8 mouse cellular contexts compared by ENCODE assay signal in the genomic region with DNA sequence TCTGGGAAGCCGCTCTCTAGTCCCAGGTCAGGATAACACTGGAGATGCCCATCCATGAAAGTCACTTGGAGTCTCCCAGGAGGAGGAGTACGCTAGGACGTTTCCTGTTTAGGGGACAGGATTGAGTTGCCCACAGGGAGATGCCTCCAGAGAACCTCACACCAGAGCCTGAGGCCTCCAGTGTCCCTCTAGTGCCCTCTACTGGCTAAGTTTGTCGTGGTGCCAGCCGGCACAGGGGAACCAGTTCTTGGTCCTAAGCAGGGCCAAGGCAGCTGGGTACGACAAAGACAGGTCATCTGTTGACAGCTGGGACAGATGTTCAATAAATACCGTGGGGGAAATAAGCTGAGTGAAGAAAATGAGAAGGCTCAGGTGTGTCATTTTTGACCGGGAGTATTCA.
DNase-seq lines count a peak whose midpoint lies in the region; ATAC-seq and TF ChIP-seq lines count a peak whose summit lies in the region.

No protein-coding gene starts in this region.

- peak; percentile 94 for TF ChIP-seq CTCF in kidney, postnatal 0 days (IDR thresholded peaks at IDR 0.05; ENCODE audit: low read depth)
- peak; percentile 94 for TF ChIP-seq CTCF in liver, adult 2 months (IDR thresholded peaks at IDR 0.05; ENCODE audit: low read depth, low read length)

- no peak overlapping the region for H3K4me2 ChIP-seq in embryonic facial prominence, embryonic 12.5 days (replicated peaks)
- no peak overlapping the region for H3K4me2 ChIP-seq in heart, embryonic 12.5 days
- no peak overlapping the region for H3K4me2 ChIP-seq in kidney, postnatal 0 days (ENCODE audit: low read length)

- no peak overlapping the region for H3K9ac ChIP-seq in embryonic facial prominence, embryonic 12.5 days
- no peak overlapping the region for H3K9ac ChIP-seq in heart, embryonic 12.5 days
- no peak overlapping the region for H3K9ac ChIP-seq in kidney, postnatal 0 days (ENCODE audit: low read depth, low read length)
- no peak overlapping the region for H3K9ac ChIP-seq in liver, adult 2 months (ENCODE audit: low read depth, low read length)

- no peak for TF ChIP-seq POLR2A in liver, adult 2 months (IDR thresholded peaks at IDR 0.05; ENCODE audit: extremely low read depth, insufficient read depth, low read length)

- no peaks in the 10 kb centered on the region for H3K4me1 ChIP-seq in embryonic facial prominence, embryonic 12.5 days
- H3K4me1 ChIP-seq in heart, embryonic 12.5 days (replicated peaks) = peaks cover 28% of the 10 kb centered on the region
- H3K4me1 ChIP-seq in kidney, postnatal 0 days (replicated peaks; ENCODE audit: insufficient read depth, low read length) = no peaks in the 10 kb centered on the region
- no peaks in the 10 kb centered on the region for H3K4me1 ChIP-seq in liver, adult 2 months (ENCODE audit: control insufficient read depth, insufficient read depth, low read length)

- peak; percentile 39 to 69 for DNase-seq in adrenal gland, postnatal 4 days (ENCODE audit: low spot score in 2 of 2)
- DNase-seq in kidney, postnatal 0 days (ENCODE audit: low spot score) = peak; percentile 84
- peak; percentile 39 for DNase-seq in liver, adult 2 months (ENCODE audit: extremely low read depth, low read depth, low spot score)
- peak; percentile 42 for DNase-seq in ovary, postnatal 10 days (ENCODE audit: low spot score)
- peak; percentile 50 to 61 for DNase-seq in thymus, adult 18-20 months

- peaks cover 3% of the 10 kb centered on the region; the same call in 1 of the 2 replicates for H3K9me3 ChIP-seq in embryonic facial prominence, embryonic 12.5 days
- H3K9me3 ChIP-seq in heart, embryonic 12.5 days (replicated peaks) = peaks cover 8% of the 10 kb centered on the region; the same call in 1 of the 2 replicates
- no peaks in the 10 kb centered on the region for H3K9me3 ChIP-seq in kidney, postnatal 0 days (replicated peaks; ENCODE audit: low read length)

- H3K79me2 ChIP-seq in liver, adult 2 months (ENCODE audit: control insufficient read depth, insufficient read depth, low read length) = no peaks in the 10 kb centered on the region

- H3K27ac ChIP-seq in embryonic facial prominence, embryonic 12.5 days = no peak overlapping the region
- H3K27ac ChIP-seq in heart, embryonic 12.5 days (ENCODE audit: poor library complexity, severe bottlenecking) = no peak overlapping the region
- H3K27ac ChIP-seq in kidney, postnatal 0 days = no peak overlapping the region
- H3K27ac ChIP-seq in liver, adult 2 months (replicated peaks; ENCODE audit: insufficient read depth, low read depth, low read length) = no peak overlapping the region

- no peak overlapping the region for H3K4me3 ChIP-seq in embryonic facial prominence, embryonic 12.5 days
- no peak overlapping the region for H3K4me3 ChIP-seq in heart, embryonic 12.5 days
- no peak overlapping the region for H3K4me3 ChIP-seq in kidney, postnatal 0 days (replicated peaks; ENCODE audit: low read depth, low read length)
- no peak overlapping the region for H3K4me3 ChIP-seq in liver, adult 2 months (ENCODE audit: insufficient read depth, low read depth, low read length)

- 47% methylated on average over 8 of the region's 8 CpGs for WGBS in embryonic facial prominence, embryonic 12.5 days
- 41% methylated on average over 8 of the region's 8 CpGs for WGBS in heart, embryonic 12.5 days
- WGBS in kidney, postnatal 0 days = 35% methylated on average over 8 of the region's 8 CpGs
- WGBS in liver, adult 2 months = 29% methylated on average over 8 of the region's 8 CpGs

- no peaks in the 10 kb centered on the region for H3K27me3 ChIP-seq in embryonic facial prominence, embryonic 12.5 days
- H3K27me3 ChIP-seq in heart, embryonic 12.5 days (replicated peaks) = no peaks in the 10 kb centered on the region
- no peaks in the 10 kb centered on the region for H3K27me3 ChIP-seq in kidney, postnatal 0 days (ENCODE audit: insufficient read depth, low read length)
- H3K27me3 ChIP-seq in liver, adult 2 months (ENCODE audit: control insufficient read depth, insufficient read depth, low read length) = no peaks in the 10 kb centered on the region

- no peaks in the 10 kb centered on the region for H3K36me3 ChIP-seq in embryonic facial prominence, embryonic 12.5 days
- H3K36me3 ChIP-seq in heart, embryonic 12.5 days = no peaks in the 10 kb centered on the region
- H3K36me3 ChIP-seq in kidney, postnatal 0 days (ENCODE audit: insufficient read depth, low read length) = no peaks in the 10 kb centered on the region
- H3K36me3 ChIP-seq in liver, adult 2 months (ENCODE audit: control insufficient read depth, insufficient read depth, low read length) = no peaks in the 10 kb centered on the region

- peak; percentile 66 for ATAC-seq in CD4-positive, CD25-positive, alpha-beta regulatory T cell, adult 4 months
- ATAC-seq in embryonic facial prominence, embryonic 12.5 days (ENCODE audit: insufficient number of reproducible peaks, insufficient read depth, low FRiP score, low TSS enrichment) = peak; percentile 6; the same call in 1 of the 2 replicates
- peak; percentile 58 for ATAC-seq in heart, embryonic 12.5 days (ENCODE audit: insufficient number of reproducible peaks, low FRiP score)
- ATAC-seq in kidney, postnatal 0 days (replicated peaks; ENCODE audit: low FRiP score, low read depth) = peak; percentile 69; the same call in 1 of the 2 replicates

Comparison
In these comparisons a context has a peak if more than half of its experiments do, and no peak if none do; other contexts are left out.
1. ATAC-seq: peak in every context shown above with its lines; median percentile 69 in kidney, postnatal 0 days; 66 in CD4-positive, CD25-positive, alpha-beta regulatory T cell, adult 4 months; 58 in heart, embryonic 12.5 days; 6 in embryonic facial prominence, embryonic 12.5 days.